Mouse (Mus musculus): ENCODE measurements around the gene Fam98c.
"Not testable (repeated sequence)": the region's sequence is repeated elsewhere in the genome, so short reads cannot be mapped to it uniquely, and the experiment has no call there.

The Fam98c gene

GRCm38 (mm10) chr7:29158264-29158663 lies 2.2 kb upstream of the Fam98c start:
- DNase-seq (ENCODE audit: low spot score) = no peak

- DNase-seq (ENCODE audit: low spot score) = peak; percentile 86
Measured at GRCm38 (mm10) chr7:29155196-29155837, 717 bp downstream of the Fam98c start.

- no peak for DNase-seq (ENCODE audit: low spot score)
Measured at GRCm38 (mm10) chr7:29154018-29154720, 1.9 kb downstream of the Fam98c start.

- no peak for DNase-seq (ENCODE audit: low spot score)
Measured at GRCm38 (mm10) chr7:29151486-29151885, 4.5 kb downstream of the Fam98c start.

- no peak for DNase-seq (ENCODE audit: low spot score)
Measured at GRCm38 (mm10) chr7:29148771-29149170, 7.3 kb downstream of the Fam98c start.

- DNase-seq (ENCODE audit: low spot score) = no peak
Measured at GRCm38 (mm10) chr7:29146625-29147367, 9.2 kb downstream of the Fam98c start.

GRCm38 (mm10) chr7:29144006-29144405 lies 12.0 kb downstream of the Fam98c start:
- DNase-seq (ENCODE audit: low spot score) = no peak

- no peak for DNase-seq (ENCODE audit: low spot score)
Measured at GRCm38 (mm10) chr7:29141416-29141815, 14.6 kb downstream of the Fam98c start.

GRCm38 (mm10) chr7:29139237-29139636 lies 16.8 kb downstream of the Fam98c start:
- not testable (repeated sequence) for DNase-seq (ENCODE audit: low spot score)

- DNase-seq (ENCODE audit: low spot score) = no peak
Measured at GRCm38 (mm10) chr7:29137429-29137828, 18.6 kb downstream of the Fam98c start.

- no peak for DNase-seq (ENCODE audit: low spot score)
Measured at GRCm38 (mm10) chr7:29134693-29135386, 21.2 kb downstream of the Fam98c start, which contains the start of gene Rasgrp4. Gene Rasgrp4, plus strand, starts transcription at chr7:29134851.

- DNase-seq (ENCODE audit: low spot score) = no peak
Measured at GRCm38 (mm10) chr7:29134230-29134629, 21.8 kb downstream of the Fam98c start.

- DNase-seq (ENCODE audit: low spot score) = peak; percentile 21
Measured at GRCm38 (mm10) chr7:29128725-29129124, 27.3 kb downstream of the Fam98c start.

- DNase-seq (ENCODE audit: low spot score) = peak; percentile 59
Measured at GRCm38 (mm10) chr7:29126173-29126915, 29.7 kb downstream of the Fam98c start.

- DNase-seq (ENCODE audit: low spot score) = peak; percentile 53
Measured at GRCm38 (mm10) chr7:29124970-29125369, 31.1 kb downstream of the Fam98c start, which contains the start of gene Ryr1. Gene Ryr1, minus strand, starts transcription at chr7:29125179.

- DNase-seq (ENCODE audit: low spot score) = no peak
Measured at GRCm38 (mm10) chr7:29123531-29124358, 32.3 kb downstream of the Fam98c start.

GRCm38 (mm10) chr7:29122821-29123220 lies 33.2 kb downstream of the Fam98c start:
- no peak for DNase-seq (ENCODE audit: low spot score)

- no peak for DNase-seq (ENCODE audit: low spot score)
Measured at GRCm38 (mm10) chr7:29119526-29119925, 36.5 kb downstream of the Fam98c start.

GRCm38 (mm10) chr7:29118142-29118851 lies 37.7 kb downstream of the Fam98c start:
- DNase-seq (ENCODE audit: low spot score) = no peak

All from MN1 (cell line).